ENCODE assay signal across 8 mouse cellular contexts in the genomic region with DNA sequence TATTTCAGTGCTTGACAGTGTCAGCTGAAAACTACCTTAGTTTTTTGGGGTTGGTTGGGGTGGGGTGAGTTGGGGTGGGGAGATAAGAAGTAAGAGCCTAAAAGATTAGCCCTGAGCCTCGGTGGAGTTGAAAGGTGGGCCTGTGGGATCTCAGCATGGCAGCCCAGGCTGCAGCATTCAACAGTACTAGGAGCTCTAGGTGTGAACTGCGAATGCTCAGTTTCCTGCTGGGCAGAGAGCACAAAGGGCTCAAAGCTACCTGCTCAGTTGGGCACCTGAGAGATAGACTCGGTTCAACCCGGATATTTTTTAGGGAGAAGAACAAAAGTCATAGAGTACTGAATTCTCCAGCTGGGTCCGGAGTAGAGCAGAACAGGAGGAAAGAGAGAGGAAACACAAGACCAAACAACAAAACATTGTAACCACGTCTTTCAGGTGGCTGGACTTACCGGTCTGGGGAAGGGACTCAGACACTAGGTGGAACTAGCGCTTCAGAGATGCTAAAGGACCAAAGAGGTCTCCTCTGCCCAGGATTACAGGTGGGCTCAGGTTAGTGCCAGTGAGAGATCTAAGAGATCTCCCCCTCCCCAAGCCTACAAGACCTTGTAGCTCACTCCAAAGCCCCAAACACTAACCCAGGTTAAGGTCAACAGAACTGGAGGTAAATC. TPM values are rescaled to one million over a fixed set of nuclear protein-coding genes. Genes with fewer than 3 reads are reported as not detected.
DNase-seq lines count a peak whose midpoint lies in the region; ATAC-seq lines count a peak whose summit lies in the region.

No protein-coding gene starts in this region.

- H3K9me3 ChIP-seq in limb, embryonic 10.5 days (replicated peaks) = no peaks in the 10 kb centered on the region

- H3K27ac ChIP-seq in limb, embryonic 10.5 days = no peak overlapping the region

- H3K27me3 ChIP-seq in limb, embryonic 10.5 days (ENCODE audit: low read depth, poor library complexity, severe bottlenecking) = peaks cover 32% of the 10 kb centered on the region

- H3K36me3 ChIP-seq in limb, embryonic 10.5 days = no peaks in the 10 kb centered on the region

- H3K4me1 ChIP-seq in limb, embryonic 10.5 days = peaks cover 10% of the 10 kb centered on the region

- WGBS in limb, embryonic 10.5 days = 4% methylated on average over 8 of the region's 8 CpGs

- peak; percentile 52 for ATAC-seq in frontal cortex, adult (ENCODE audit: low TSS enrichment)
- no peak for ATAC-seq in activated CD4-positive, CD25-positive, alpha-beta regulatory T cell, adult 4 months
- ATAC-seq in granulocyte monocyte progenitor cell, adult 5-6 weeks (replicated peaks; ENCODE audit: poor library complexity, severe bottlenecking) = no peak

- no peak for DNase-seq in frontal cortex, postnatal 10 days (ENCODE audit: low spot score in 2 of 2)
- peak; percentile 25 to 26 for DNase-seq in right cerebral cortex, postnatal 10 days (ENCODE audit: low spot score in 2 of 2)
- DNase-seq in right cerebral cortex, postnatal 36 days (ENCODE audit: low spot score in 2 of 2) = no peak
- no peak for DNase-seq in limb, embryonic 10.5 days (ENCODE audit: low spot score)
- no peak for DNase-seq in thymus, postnatal 0 days (ENCODE audit: low spot score)

- H3K4me3 ChIP-seq in limb, embryonic 10.5 days = peak overlapping the region; percentile 55; the same call in 1 of the 2 replicates

RNA-seq across cellular contexts. Expression of a gene that starts 1.0 kb away (rescaled TPM):
- polyA plus RNA-seq in limb, embryonic 10.5 days (2016; fragmentation: Nextera tagmentation; extraction: Ambion mirVana) = 0.29 and 0.41 TPM in 2 replicates
- polyA plus RNA-seq in thymus, postnatal 0 days (2015; fragmentation: Nextera tagmentation; extraction: Ambion mirVana) = 0.03 and 0.17 TPM in 2 replicates
- polyA plus RNA-seq in activated CD4-positive, CD25-positive, alpha-beta regulatory T cell, adult 4 months (2017; shearing (Covaris generic)) = not detected
- total RNA-seq in granulocyte monocyte progenitor cell, adult 5-6 weeks (2014; fragmentation: Nextera tagmentation) = not detected in 2 replicates
- total RNA-seq in granulocyte monocyte progenitor cell, adult 5-6 weeks (2017) = not detected in 2 replicates

Comparison
In these comparisons a context has a peak if more than half of its experiments do, and no peak if none do; other contexts are left out.
1. DNase-seq: peak in right cerebral cortex, postnatal 10 days (2 of 2); none in frontal cortex, postnatal 10 days (0 of 2), right cerebral cortex, postnatal 36 days (0 of 2), limb, embryonic 10.5 days (single experiment) and thymus, postnatal 0 days (single experiment).